Mouse (Mus musculus): ENCODE measurements around the gene Eya2. TPM values are rescaled to one million over a fixed set of nuclear protein-coding genes. Genes with fewer than 3 reads are reported as not detected.
A peak's percentile ranks its signal among the peaks of the same experiment; 100 is the strongest.

The Eya2 gene
- polyA plus RNA-seq, 1 experiment from 2014 or later: 4.2 TPM

- 26% methylated on average over 11 of the region's 11 CpGs for WGBS
- no peak for ATAC-seq
- Histone ChIP-seq H3K9me3 (replicated peaks; ENCODE audit: control insufficient read depth, low read length) (no peaks in the 10 kb centered on the region), H3K27me3 (replicated peaks; ENCODE audit: control insufficient read depth, insufficient read depth, low read length) (no peaks in the 10 kb centered on the region), H3K4me1 (ENCODE audit: control insufficient read depth, insufficient read depth, low read length) (peaks cover 8% of the 10 kb centered on the region), H3K4me2 (ENCODE audit: low read length) (no peak overlapping the region), H3K36me3 (ENCODE audit: control insufficient read depth, insufficient read depth, low read length) (no peaks in the 10 kb centered on the region), H3K9ac (ENCODE audit: low read length) (no peak overlapping the region), H3K27ac (ENCODE audit: low read depth, low read length) (no peak overlapping the region), H3K4me3 (ENCODE audit: low read depth, low read length) (no peak overlapping the region)
- no peak for DNase-seq (ENCODE audit: low spot score)
Measured at GRCm38 (mm10) chr2:165559506-165560235, 35.2 kb upstream of the Eya2 start.

GRCm38 (mm10) chr2:165561861-165562260 is 33.0 kb upstream of the Eya2 start:
- no peak for ATAC-seq
- peaks cover 10% of the 10 kb centered on the region for H3K4me1 ChIP-seq (ENCODE audit: control insufficient read depth, insufficient read depth, low read length)
- no peak overlapping the region for H3K4me2 ChIP-seq (ENCODE audit: low read length)
- 87% methylated on average over 6 of the region's 6 CpGs for WGBS
- no peak overlapping the region for H3K4me3 ChIP-seq (ENCODE audit: low read depth, low read length)
- no peak overlapping the region for H3K9ac ChIP-seq (ENCODE audit: low read length)
- DNase-seq (ENCODE audit: low spot score): no peak
- H3K27ac ChIP-seq (ENCODE audit: low read depth, low read length): no peak overlapping the region
- H3K36me3 ChIP-seq (ENCODE audit: control insufficient read depth, insufficient read depth, low read length): no peaks in the 10 kb centered on the region
- no peaks in the 10 kb centered on the region for H3K9me3 ChIP-seq (replicated peaks; ENCODE audit: control insufficient read depth, low read length)
- no peaks in the 10 kb centered on the region for H3K27me3 ChIP-seq (replicated peaks; ENCODE audit: control insufficient read depth, insufficient read depth, low read length)

DNA sequence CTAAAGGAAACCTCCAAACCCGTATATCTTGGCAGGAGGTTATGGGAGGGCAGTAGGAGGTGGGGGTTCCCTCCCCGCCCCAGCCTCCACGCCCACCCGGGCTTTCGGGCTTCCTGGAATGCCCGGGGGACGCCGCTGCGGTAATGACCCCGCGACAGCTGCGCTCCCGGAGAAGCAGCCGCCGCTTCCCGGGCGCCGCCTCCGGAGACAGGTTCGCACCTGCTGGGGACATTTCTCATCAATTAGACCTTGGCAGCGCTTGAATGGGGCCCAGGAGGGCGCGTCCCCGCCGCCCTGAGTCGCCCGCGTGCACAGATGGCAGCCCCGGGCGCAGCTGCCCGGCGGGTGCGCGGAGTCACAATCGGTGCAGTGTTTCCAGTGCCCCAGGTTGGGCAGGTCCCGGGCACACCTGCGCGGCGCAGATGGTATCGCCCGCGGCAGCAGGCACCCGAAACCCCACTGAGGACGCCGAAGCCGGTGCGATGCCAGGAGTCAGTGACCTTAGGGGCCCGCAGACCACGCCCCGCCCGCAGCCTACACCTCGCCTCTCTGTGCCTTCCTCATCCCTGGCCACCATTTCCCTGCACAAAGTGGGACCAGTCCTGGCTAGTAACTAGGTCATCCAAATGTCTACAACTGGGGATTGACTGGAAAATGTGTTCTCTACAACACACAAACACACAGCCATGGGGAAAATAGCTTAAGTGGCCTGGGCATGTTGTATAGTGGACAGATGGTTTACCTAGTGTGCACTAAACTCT is 31.4 kb upstream of the Eya2 start:
- Histone ChIP-seq H3K9ac (ENCODE audit: low read length) (peak overlapping the region; percentile 58), H3K27me3 (replicated peaks; ENCODE audit: control insufficient read depth, insufficient read depth, low read length) (no peaks in the 10 kb centered on the region), H3K9me3 (replicated peaks; ENCODE audit: control insufficient read depth, low read length) (no peaks in the 10 kb centered on the region), H3K4me1 (ENCODE audit: control insufficient read depth, insufficient read depth, low read length) (peaks cover 10% of the 10 kb centered on the region), H3K4me2 (ENCODE audit: low read length) (peak overlapping the region; percentile 75), H3K36me3 (ENCODE audit: control insufficient read depth, insufficient read depth, low read length) (no peaks in the 10 kb centered on the region), H3K4me3 (ENCODE audit: low read depth, low read length) (peak overlapping the region; percentile 32), H3K27ac (ENCODE audit: low read depth, low read length) (peak overlapping the region; percentile 44; the same call in 1 of the 2 replicates)
- ATAC-seq (peak; percentile 83), DNase-seq (ENCODE audit: low spot score) (peak; percentile 77)
- 1% methylated on average over 48 of the region's 52 CpGs for WGBS

- peaks cover 10% of the 10 kb centered on the region for H3K4me1 ChIP-seq (ENCODE audit: control insufficient read depth, insufficient read depth, low read length)
- H3K9ac ChIP-seq (ENCODE audit: low read length): no peak overlapping the region
- DNase-seq (ENCODE audit: low spot score) (no peak), ATAC-seq (no peak)
- H3K4me2 ChIP-seq (ENCODE audit: low read length): no peak overlapping the region
- no peak overlapping the region for H3K27ac ChIP-seq (ENCODE audit: low read depth, low read length)
- H3K36me3 ChIP-seq (ENCODE audit: control insufficient read depth, insufficient read depth, low read length): no peaks in the 10 kb centered on the region
- H3K9me3 ChIP-seq (replicated peaks; ENCODE audit: control insufficient read depth, low read length): no peaks in the 10 kb centered on the region
- H3K27me3 ChIP-seq (replicated peaks; ENCODE audit: control insufficient read depth, insufficient read depth, low read length): no peaks in the 10 kb centered on the region
- WGBS: 64% methylated on average over 8 of the region's 8 CpGs
- H3K4me3 ChIP-seq (ENCODE audit: low read depth, low read length): no peak overlapping the region
Measured at GRCm38 (mm10) chr2:165564101-165564500, 30.7 kb upstream of the Eya2 start.

DNA sequence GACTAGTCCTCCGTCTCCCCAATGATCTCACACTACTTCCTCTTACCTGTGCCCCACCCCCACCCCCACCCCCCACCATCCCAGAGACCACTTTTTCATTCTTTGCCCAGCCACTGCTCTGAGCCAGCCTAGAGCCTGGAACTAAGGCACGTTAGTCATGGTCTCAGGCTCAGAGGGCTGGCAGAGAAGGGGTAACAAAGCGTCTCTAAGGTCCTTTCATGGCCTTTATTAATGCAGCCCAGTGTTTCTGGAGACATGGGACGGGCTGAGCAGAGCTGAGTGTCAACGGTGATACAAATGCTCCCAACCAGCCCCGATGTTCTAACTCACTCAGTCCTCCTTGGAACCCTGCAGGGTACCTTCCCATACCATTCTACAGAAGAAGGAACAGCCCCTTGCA is 30.2 kb upstream of the Eya2 start:
- H3K9me3 ChIP-seq (replicated peaks; ENCODE audit: control insufficient read depth, low read length): no peaks in the 10 kb centered on the region
- WGBS: 13% methylated on average over 6 of the region's 6 CpGs

DNA sequence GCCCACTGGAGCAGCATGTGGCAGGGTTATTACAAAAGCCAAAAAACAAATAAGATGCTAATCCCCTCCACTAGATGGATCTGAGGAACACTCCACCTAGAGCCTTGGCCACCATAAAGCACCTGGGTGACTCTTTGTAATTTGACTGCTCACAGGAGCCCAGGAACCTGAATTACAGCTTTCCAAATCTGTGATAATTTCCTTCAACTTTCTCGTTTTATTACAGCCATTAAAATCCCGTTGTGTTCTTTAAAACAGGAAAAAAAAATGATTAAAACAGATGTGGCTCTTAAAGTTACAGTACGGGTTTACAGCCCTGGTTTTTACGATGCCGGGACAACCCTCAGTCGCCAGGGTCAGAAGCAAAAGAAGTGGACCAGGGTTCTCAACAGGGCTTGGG is 27.9 kb upstream of the Eya2 start:
- DNase-seq (ENCODE audit: low spot score) (no peak), ATAC-seq (no peak)
- Histone ChIP-seq H3K9me3 (replicated peaks; ENCODE audit: control insufficient read depth, low read length) (no peaks in the 10 kb centered on the region), H3K27ac (ENCODE audit: low read depth, low read length) (no peak overlapping the region), H3K9ac (ENCODE audit: low read length) (no peak overlapping the region), H3K36me3 (ENCODE audit: control insufficient read depth, insufficient read depth, low read length) (no peaks in the 10 kb centered on the region), H3K4me1 (ENCODE audit: control insufficient read depth, insufficient read depth, low read length) (peaks cover 10% of the 10 kb centered on the region), H3K27me3 (replicated peaks; ENCODE audit: control insufficient read depth, insufficient read depth, low read length) (no peaks in the 10 kb centered on the region), H3K4me2 (ENCODE audit: low read length) (no peak overlapping the region), H3K4me3 (ENCODE audit: low read depth, low read length) (no peak overlapping the region)
- 85% methylated on average over 6 of the region's 6 CpGs for WGBS

More for the DNA sequence above, 30.2 kb upstream of the Eya2 start:
- DNase-seq (ENCODE audit: low spot score): no peak
- Histone ChIP-seq H3K36me3 (ENCODE audit: control insufficient read depth, insufficient read depth, low read length) (no peaks in the 10 kb centered on the region), H3K4me2 (ENCODE audit: low read length) (no peak overlapping the region), H3K4me3 (ENCODE audit: low read depth, low read length) (no peak overlapping the region), H3K27ac (ENCODE audit: low read depth, low read length) (no peak overlapping the region), H3K9ac (ENCODE audit: low read length) (no peak overlapping the region), H3K4me1 (ENCODE audit: control insufficient read depth, insufficient read depth, low read length) (peaks cover 10% of the 10 kb centered on the region), H3K27me3 (replicated peaks; ENCODE audit: control insufficient read depth, insufficient read depth, low read length) (no peaks in the 10 kb centered on the region)
- ATAC-seq: no peak

DNA sequence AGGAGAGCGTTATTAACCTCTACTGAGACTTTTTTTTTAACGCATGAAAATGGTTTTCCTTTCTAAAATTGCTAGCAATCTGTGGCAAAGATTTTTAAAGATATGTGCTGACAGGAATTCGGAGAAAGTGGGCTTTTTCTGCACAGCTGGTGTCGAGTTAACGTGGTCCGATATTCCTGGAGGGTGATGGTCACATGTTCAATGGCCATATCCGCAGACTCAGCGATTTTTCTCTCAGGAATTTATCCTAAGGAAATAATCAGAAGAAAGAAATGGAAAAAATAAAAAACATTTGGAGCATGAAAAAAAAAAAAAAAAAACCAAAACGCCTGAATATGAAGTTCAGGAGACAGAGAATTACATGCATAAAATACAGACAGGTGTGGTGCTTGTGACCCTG is 27.0 kb upstream of the Eya2 start:
- Histone ChIP-seq H3K36me3 (ENCODE audit: control insufficient read depth, insufficient read depth, low read length) (no peaks in the 10 kb centered on the region), H3K4me3 (ENCODE audit: low read depth, low read length) (no peak overlapping the region), H3K9ac (ENCODE audit: low read length) (no peak overlapping the region), H3K9me3 (replicated peaks; ENCODE audit: control insufficient read depth, low read length) (no peaks in the 10 kb centered on the region), H3K27me3 (replicated peaks; ENCODE audit: control insufficient read depth, insufficient read depth, low read length) (no peaks in the 10 kb centered on the region), H3K4me1 (ENCODE audit: control insufficient read depth, insufficient read depth, low read length) (peaks cover 10% of the 10 kb centered on the region), H3K27ac (ENCODE audit: low read depth, low read length) (no peak overlapping the region), H3K4me2 (ENCODE audit: low read length) (no peak overlapping the region)
- DNase-seq (ENCODE audit: low spot score): no peak
- no peak for ATAC-seq
- WGBS: 84% methylated on average over 9 of the region's 9 CpGs

DNA sequence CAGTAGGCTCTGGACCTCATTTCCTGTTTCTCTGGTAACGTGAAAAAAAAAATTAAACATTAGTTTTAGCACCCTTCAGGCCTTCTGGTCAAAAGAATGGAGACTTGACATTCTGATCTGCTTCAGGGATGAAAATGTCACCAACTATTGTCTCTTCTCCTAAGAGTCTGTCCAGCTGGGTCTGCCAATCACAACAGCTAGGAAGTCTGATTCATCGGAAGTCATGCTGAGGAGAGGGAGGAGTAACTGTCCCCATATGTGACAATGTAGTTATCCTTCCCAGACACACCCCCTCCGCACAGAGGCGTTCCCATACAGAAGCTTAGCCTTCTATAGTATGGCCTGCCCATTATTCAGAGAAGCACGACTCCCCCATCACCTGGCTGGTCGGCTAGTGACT is 25.9 kb upstream of the Eya2 start:
- no peak for ATAC-seq
- no peaks in the 10 kb centered on the region for H3K9me3 ChIP-seq (replicated peaks; ENCODE audit: control insufficient read depth, low read length)
- H3K9ac ChIP-seq (ENCODE audit: low read length): no peak overlapping the region
- H3K4me2 ChIP-seq (ENCODE audit: low read length): no peak overlapping the region
- H3K4me3 ChIP-seq (ENCODE audit: low read depth, low read length): no peak overlapping the region
- DNase-seq (ENCODE audit: low spot score): no peak
- no peaks in the 10 kb centered on the region for H3K36me3 ChIP-seq (ENCODE audit: control insufficient read depth, insufficient read depth, low read length)
- H3K27me3 ChIP-seq (replicated peaks; ENCODE audit: control insufficient read depth, insufficient read depth, low read length): no peaks in the 10 kb centered on the region
- no peak overlapping the region for H3K27ac ChIP-seq (ENCODE audit: low read depth, low read length)
- peaks cover 5% of the 10 kb centered on the region; the same call in 1 of the 2 replicates for H3K4me1 ChIP-seq (ENCODE audit: control insufficient read depth, insufficient read depth, low read length)
- WGBS: 51% methylated on average over 6 of the region's 6 CpGs

DNA sequence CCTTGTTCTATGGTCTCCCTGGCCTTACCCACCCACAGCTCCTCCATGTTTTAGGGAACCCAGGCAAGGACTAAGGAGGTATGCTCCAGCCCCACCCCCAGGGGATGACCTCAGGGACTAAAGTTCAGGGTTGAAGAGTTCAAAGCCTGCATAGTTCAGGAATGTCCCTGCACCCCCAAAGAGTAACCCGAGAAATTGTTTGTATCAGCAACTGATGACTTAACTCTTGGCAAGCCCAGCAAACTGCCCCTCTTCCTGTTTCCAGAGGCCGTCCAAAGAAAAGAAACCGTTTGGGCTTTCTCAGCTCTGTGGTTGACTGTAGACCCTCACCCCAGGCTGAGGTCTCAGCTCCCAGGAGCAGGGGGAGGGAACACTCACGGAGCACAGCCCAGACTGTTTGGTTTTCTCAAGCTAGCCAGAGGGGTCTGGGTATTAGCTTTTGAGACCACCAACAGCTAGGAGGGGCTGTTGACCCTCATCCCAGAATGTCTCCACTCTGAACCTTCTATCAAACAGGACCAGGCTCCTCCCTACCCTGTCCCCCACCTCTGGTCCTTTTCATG is 23.5 kb upstream of the Eya2 start:
- Histone ChIP-seq H3K27me3 (replicated peaks; ENCODE audit: control insufficient read depth, insufficient read depth, low read length) (no peaks in the 10 kb centered on the region), H3K9ac (ENCODE audit: low read length) (no peak overlapping the region), H3K4me2 (ENCODE audit: low read length) (no peak overlapping the region), H3K9me3 (replicated peaks; ENCODE audit: control insufficient read depth, low read length) (no peaks in the 10 kb centered on the region), H3K4me3 (ENCODE audit: low read depth, low read length) (no peak overlapping the region), H3K27ac (ENCODE audit: low read depth, low read length) (no peak overlapping the region), H3K4me1 (ENCODE audit: control insufficient read depth, insufficient read depth, low read length) (no peaks in the 10 kb centered on the region), H3K36me3 (ENCODE audit: control insufficient read depth, insufficient read depth, low read length) (no peaks in the 10 kb centered on the region)
- ATAC-seq: no peak
- DNase-seq (ENCODE audit: low spot score): no peak
- WGBS: 78% methylated on average over 4 of the region's 4 CpGs
